Mouse (Mus musculus): ENCODE measurements around the gene Supt16. TPM values are rescaled to one million over a fixed set of nuclear protein-coding genes. Genes with fewer than 3 reads are reported as not detected.
A peak's percentile ranks its signal among the peaks of the same experiment; 100 is the strongest.

The Supt16 gene
- polyA plus RNA-seq, 1 experiment from 2014 or later, result 55.8 TPM

GRCm38 (mm10) chr14:52199412-52199811, 2.2 kb upstream of the Supt16 start:
- Histone ChIP-seq H3K27me3 (ENCODE audit: control insufficient read depth, insufficient read depth, low read depth, low read length) (no peaks in the 10 kb centered on the region), H3K4me2 (ENCODE audit: low read depth, low read length) (no peak overlapping the region), H3K4me1 (replicated peaks; ENCODE audit: control insufficient read depth, insufficient read depth, low read length) (peaks cover 16% of the 10 kb centered on the region), H3K36me3 (ENCODE audit: control insufficient read depth, insufficient read depth, low read length) (peaks cover 22% of the 10 kb centered on the region), H3K4me3 (ENCODE audit: low read length) (no peak overlapping the region), H3K27ac (ENCODE audit: low read length) (no peak overlapping the region), H3K9me3 (ENCODE audit: control insufficient read depth, low read length) (no peaks in the 10 kb centered on the region), H3K9ac (ENCODE audit: low read length) (no peak overlapping the region)
- 92% methylated on average over 4 of the region's 4 CpGs for WGBS
- no peak for ATAC-seq (ENCODE audit: low read depth)

- H3K4me1 ChIP-seq (replicated peaks; ENCODE audit: control insufficient read depth, insufficient read depth, low read length), result peaks cover 16% of the 10 kb centered on the region
- no peaks in the 10 kb centered on the region for H3K9me3 ChIP-seq (ENCODE audit: control insufficient read depth, low read length)
- WGBS, result 25% methylated on average over 3 of the region's 3 CpGs
- H3K27me3 ChIP-seq (ENCODE audit: control insufficient read depth, insufficient read depth, low read depth, low read length), result no peaks in the 10 kb centered on the region
- no peak for ATAC-seq (ENCODE audit: low read depth)
- peak overlapping the region; percentile 75 for H3K4me2 ChIP-seq (ENCODE audit: low read depth, low read length)
- peaks cover 15% of the 10 kb centered on the region for H3K36me3 ChIP-seq (ENCODE audit: control insufficient read depth, insufficient read depth, low read length)
- H3K9ac ChIP-seq (ENCODE audit: low read length), result peak overlapping the region; percentile 46
- peak overlapping the region; percentile 17; the same call in 1 of the 2 replicates for H3K4me3 ChIP-seq (ENCODE audit: low read length)
- peak overlapping the region; percentile 33; the same call in 1 of the 2 replicates for H3K27ac ChIP-seq (ENCODE audit: low read length)
These were observed 925 bp upstream of the Supt16 start for GRCm38 (mm10) chr14:52198141-52198540.

GRCm38 (mm10) chr14:52196230-52197155, 723 bp downstream of the Supt16 start:
- under 1% methylated on average over 57 of the region's 59 CpGs for WGBS
- peak; percentile 39 for ATAC-seq (ENCODE audit: low read depth)
- Histone ChIP-seq H3K4me2 (ENCODE audit: low read depth, low read length) (peak overlapping the region; percentile 88), H3K4me3 (ENCODE audit: low read length) (peak overlapping the region; percentile 96), H3K9ac (ENCODE audit: low read length) (peak overlapping the region; percentile 99), H3K27ac (ENCODE audit: low read length) (peak overlapping the region; percentile 99), H3K9me3 (ENCODE audit: control insufficient read depth, low read length) (no peaks in the 10 kb centered on the region), H3K36me3 (ENCODE audit: control insufficient read depth, insufficient read depth, low read length) (peaks cover 9% of the 10 kb centered on the region), H3K27me3 (ENCODE audit: control insufficient read depth, insufficient read depth, low read depth, low read length) (no peaks in the 10 kb centered on the region), H3K4me1 (replicated peaks; ENCODE audit: control insufficient read depth, insufficient read depth, low read length) (peaks cover 16% of the 10 kb centered on the region)

- Histone ChIP-seq H3K4me3 (ENCODE audit: low read length) (peak overlapping the region; percentile 96), H3K9ac (ENCODE audit: low read length) (peak overlapping the region; percentile 35), H3K4me2 (ENCODE audit: low read depth, low read length) (peak overlapping the region; percentile 88), H3K4me1 (replicated peaks; ENCODE audit: control insufficient read depth, insufficient read depth, low read length) (peaks cover 16% of the 10 kb centered on the region), H3K36me3 (ENCODE audit: control insufficient read depth, insufficient read depth, low read length) (peaks cover 9% of the 10 kb centered on the region), H3K27ac (ENCODE audit: low read length) (no peak overlapping the region), H3K9me3 (ENCODE audit: control insufficient read depth, low read length) (no peaks in the 10 kb centered on the region), H3K27me3 (ENCODE audit: control insufficient read depth, insufficient read depth, low read depth, low read length) (no peaks in the 10 kb centered on the region)
- no peak for ATAC-seq (ENCODE audit: low read depth)
- 8% methylated on average over 3 of the region's 3 CpGs for WGBS
These were observed 1.5 kb downstream of the Supt16 start for GRCm38 (mm10) chr14:52195691-52196090.

GRCm38 (mm10) chr14:52190740-52191359, 6.4 kb downstream of the Supt16 start:
- 0 out of 2 replicates have a peak, but pooled peaks have one; percentile 20 for ATAC-seq (ENCODE audit: low read depth)
- peaks cover 2% of the 10 kb centered on the region; the same call in 1 of the 2 replicates for H3K36me3 ChIP-seq (ENCODE audit: control insufficient read depth, insufficient read depth, low read length)
- no peak overlapping the region for H3K4me2 ChIP-seq (ENCODE audit: low read depth, low read length)
- no peak overlapping the region for H3K27ac ChIP-seq (ENCODE audit: low read length)
- no peak overlapping the region for H3K4me3 ChIP-seq (ENCODE audit: low read length)
- no peaks in the 10 kb centered on the region for H3K27me3 ChIP-seq (ENCODE audit: control insufficient read depth, insufficient read depth, low read depth, low read length)
- no peak overlapping the region for H3K9ac ChIP-seq (ENCODE audit: low read length)
- H3K9me3 ChIP-seq (ENCODE audit: control insufficient read depth, low read length), result no peaks in the 10 kb centered on the region
- H3K4me1 ChIP-seq (replicated peaks; ENCODE audit: control insufficient read depth, insufficient read depth, low read length), result peaks cover 7% of the 10 kb centered on the region

- Histone ChIP-seq H3K36me3 (ENCODE audit: control insufficient read depth, insufficient read depth, low read length) (peaks cover 2% of the 10 kb centered on the region; the same call in 1 of the 2 replicates), H3K9ac (ENCODE audit: low read length) (no peak overlapping the region), H3K4me1 (replicated peaks; ENCODE audit: control insufficient read depth, insufficient read depth, low read length) (no peaks in the 10 kb centered on the region), H3K4me2 (ENCODE audit: low read depth, low read length) (no peak overlapping the region), H3K4me3 (ENCODE audit: low read length) (no peak overlapping the region), H3K27ac (ENCODE audit: low read length) (no peak overlapping the region), H3K27me3 (ENCODE audit: control insufficient read depth, insufficient read depth, low read depth, low read length) (no peaks in the 10 kb centered on the region), H3K9me3 (ENCODE audit: control insufficient read depth, low read length) (no peaks in the 10 kb centered on the region)
- no peak for ATAC-seq (ENCODE audit: low read depth)
- 66% methylated on average over 2 of the region's 2 CpGs for WGBS
These were observed 7.7 kb downstream of the Supt16 start for GRCm38 (mm10) chr14:52189519-52189918.

- ATAC-seq (ENCODE audit: low read depth), result no peak
- Histone ChIP-seq H3K27me3 (ENCODE audit: control insufficient read depth, insufficient read depth, low read depth, low read length) (no peaks in the 10 kb centered on the region), H3K9ac (ENCODE audit: low read length) (no peak overlapping the region), H3K4me2 (ENCODE audit: low read depth, low read length) (no peak overlapping the region), H3K4me1 (replicated peaks; ENCODE audit: control insufficient read depth, insufficient read depth, low read length) (no peaks in the 10 kb centered on the region), H3K9me3 (ENCODE audit: control insufficient read depth, low read length) (no peaks in the 10 kb centered on the region), H3K4me3 (ENCODE audit: low read length) (no peak overlapping the region), H3K36me3 (ENCODE audit: control insufficient read depth, insufficient read depth, low read length) (peaks cover 2% of the 10 kb centered on the region; the same call in 1 of the 2 replicates), H3K27ac (ENCODE audit: low read length) (no peak overlapping the region)
- 78% methylated on average over 1 of the region's 1 CpGs for WGBS
These were observed 8.4 kb downstream of the Supt16 start for GRCm38 (mm10) chr14:52188788-52189187.

GRCm38 (mm10) chr14:52166571-52166970, 30.6 kb downstream of the Supt16 start:
- Histone ChIP-seq H3K4me3 (ENCODE audit: low read length) (no peak overlapping the region), H3K9ac (ENCODE audit: low read length) (no peak overlapping the region), H3K9me3 (ENCODE audit: control insufficient read depth, low read length) (no peaks in the 10 kb centered on the region), H3K36me3 (ENCODE audit: control insufficient read depth, insufficient read depth, low read length) (peaks cover 43% of the 10 kb centered on the region), H3K27me3 (ENCODE audit: control insufficient read depth, insufficient read depth, low read depth, low read length) (no peaks in the 10 kb centered on the region), H3K4me2 (ENCODE audit: low read depth, low read length) (no peak overlapping the region), H3K4me1 (replicated peaks; ENCODE audit: control insufficient read depth, insufficient read depth, low read length) (no peaks in the 10 kb centered on the region), H3K27ac (ENCODE audit: low read length) (no peak overlapping the region)
- 89% methylated on average over 2 of the region's 2 CpGs for WGBS
- no peak for ATAC-seq (ENCODE audit: low read depth)

DNA sequence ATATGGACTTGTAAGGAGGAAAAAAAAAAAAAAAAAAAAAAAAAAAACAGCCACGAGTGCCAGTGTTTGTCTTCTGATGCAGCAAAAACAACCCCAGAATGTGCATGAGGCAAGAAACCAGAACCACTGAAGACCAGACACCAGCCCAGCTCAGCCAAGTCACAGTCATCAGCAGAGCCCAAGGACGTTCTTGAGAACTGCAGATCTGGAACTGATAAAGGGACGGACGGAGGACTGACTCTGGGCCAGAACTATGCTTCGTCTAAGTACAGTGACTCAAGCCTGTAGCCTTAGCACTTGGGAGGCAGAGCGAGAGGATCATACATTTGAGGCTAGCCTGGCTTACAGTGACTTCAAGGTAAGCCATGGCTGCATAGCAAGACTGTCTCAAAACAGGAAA, 36.3 kb downstream of the Supt16 start:
- no peaks in the 10 kb centered on the region for H3K9me3 ChIP-seq (ENCODE audit: control insufficient read depth, low read length)
- H3K4me1 ChIP-seq (replicated peaks; ENCODE audit: control insufficient read depth, insufficient read depth, low read length), result no peaks in the 10 kb centered on the region
- H3K27ac ChIP-seq (ENCODE audit: low read length), result no peak overlapping the region
- 75% methylated on average over 6 of the region's 6 CpGs for WGBS
- H3K4me3 ChIP-seq (ENCODE audit: low read length), result no peak overlapping the region
- no peak for ATAC-seq (ENCODE audit: low read depth)
- H3K27me3 ChIP-seq (ENCODE audit: control insufficient read depth, insufficient read depth, low read depth, low read length), result no peaks in the 10 kb centered on the region
- no peak overlapping the region for H3K4me2 ChIP-seq (ENCODE audit: low read depth, low read length)
- peaks cover 45% of the 10 kb centered on the region for H3K36me3 ChIP-seq (ENCODE audit: control insufficient read depth, insufficient read depth, low read length)
- H3K9ac ChIP-seq (ENCODE audit: low read length), result no peak overlapping the region
